Mouse (Mus musculus) left cerebral cortex, adult 8-10 months (tissue): Measurements from ENCODE around the gene Ldlr. TPM values are rescaled to one million over a fixed set of nuclear protein-coding genes. Genes with fewer than 3 reads are reported as not detected.
A peak's percentile ranks its signal among the peaks of the same experiment; 100 is the strongest.
"Not testable (repeated sequence)": the region's sequence is repeated elsewhere in the genome, so short reads cannot be mapped to it uniquely, and the experiment has no call there.

Experiments
- DNase-seq, 2 experiments: peaks; one replicate each; pipeline ENCODE4 v3.0.0; 2022; ENCODE audit warnings: low spot score in 2 of 2
- total RNA-seq, 4 experiments: library from RNA; stranded (reverse); gene quantifications; 2 replicates each; pipeline ENCODE4 v1.2.4; 2022

Ldlr gene
- total RNA-seq, 4 experiments from 2014 or later, result 23.7 to 32.4 (median 28.6) TPM

DNA sequence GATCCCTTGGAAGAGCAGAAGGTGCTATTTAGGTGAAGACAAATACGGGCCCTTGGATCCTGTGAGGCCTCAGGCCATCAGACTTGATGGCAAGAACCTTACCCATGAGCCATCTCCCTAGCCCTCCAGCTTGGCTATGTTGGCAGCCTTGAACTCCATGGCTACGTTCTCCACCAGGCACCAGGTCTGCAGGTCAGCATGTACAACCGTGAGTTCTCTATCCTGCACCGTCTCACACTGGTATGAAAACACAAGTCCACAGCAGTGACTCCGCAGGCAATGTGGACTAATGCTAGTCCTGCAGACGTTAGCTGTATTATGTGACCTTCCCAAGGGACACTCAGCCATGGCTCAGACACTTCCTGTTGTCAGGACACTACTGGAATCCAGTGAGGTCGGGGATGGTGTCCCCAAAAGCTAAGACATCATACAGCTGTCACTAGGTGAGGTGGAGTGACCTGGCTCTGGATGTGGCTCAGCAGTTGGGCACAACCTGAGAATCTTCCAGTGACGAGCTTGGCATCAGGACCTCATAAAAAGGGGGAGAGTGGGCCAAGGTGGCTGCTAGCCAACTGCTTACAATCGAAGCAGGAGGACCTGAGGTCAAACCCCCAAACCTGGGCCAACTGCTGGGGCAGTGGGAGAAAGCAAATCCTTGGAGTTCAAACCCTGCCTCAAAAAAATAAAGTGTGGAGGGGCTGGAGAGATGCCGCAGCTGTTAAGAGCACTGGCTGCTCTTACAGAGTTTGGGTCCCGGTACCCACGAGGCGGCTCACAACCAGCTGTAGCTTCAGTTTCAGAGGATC lies 31.4 kb downstream of the Ldlr start:
- DNase-seq, result no peak

DNA sequence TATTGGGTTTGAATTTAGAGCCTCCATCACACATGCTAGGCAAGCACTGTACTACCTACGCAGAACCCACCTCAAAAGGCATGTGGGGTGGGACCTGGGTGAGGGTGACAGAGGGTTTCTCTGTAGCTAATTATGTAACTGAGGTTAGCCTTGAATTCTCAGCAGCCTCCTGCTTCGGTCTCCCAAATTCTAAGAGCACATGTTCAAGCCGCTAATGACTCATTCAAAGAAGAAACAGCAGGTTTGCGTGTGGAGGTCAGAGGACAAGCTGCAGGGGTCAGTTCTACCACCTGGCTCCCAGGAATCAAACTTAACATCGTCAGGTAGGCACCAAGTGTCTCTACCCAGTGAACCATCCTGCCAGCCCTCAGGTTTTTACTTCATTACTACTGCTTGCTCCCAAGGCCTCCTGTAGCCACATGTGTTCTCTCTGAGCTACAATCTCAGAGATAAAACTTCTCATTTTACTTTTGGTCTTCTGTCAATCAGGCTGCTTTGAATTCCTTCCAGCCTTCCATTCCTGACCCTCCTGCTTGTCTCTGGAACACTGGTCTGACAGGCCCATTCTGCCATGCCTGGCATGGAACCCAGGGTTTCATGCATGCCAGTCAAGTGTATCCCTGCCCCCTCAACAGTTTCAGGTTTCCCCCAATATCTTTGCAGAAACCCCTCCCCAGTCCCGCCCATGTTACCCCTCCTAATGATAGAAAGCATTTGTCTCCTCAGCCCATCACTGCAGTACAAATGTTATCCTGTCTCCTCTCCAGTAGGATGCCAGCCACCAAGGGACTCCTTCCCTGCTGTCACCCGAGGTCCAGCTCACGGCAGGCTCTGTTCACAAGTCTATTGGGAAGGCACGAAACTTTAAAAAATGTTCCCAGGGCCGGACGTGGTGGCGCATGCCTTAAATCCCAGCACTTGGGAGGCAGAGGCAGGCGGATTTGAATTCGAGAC lies 35.6 kb downstream of the Ldlr start:
- DNase-seq, result no peak

DNA sequence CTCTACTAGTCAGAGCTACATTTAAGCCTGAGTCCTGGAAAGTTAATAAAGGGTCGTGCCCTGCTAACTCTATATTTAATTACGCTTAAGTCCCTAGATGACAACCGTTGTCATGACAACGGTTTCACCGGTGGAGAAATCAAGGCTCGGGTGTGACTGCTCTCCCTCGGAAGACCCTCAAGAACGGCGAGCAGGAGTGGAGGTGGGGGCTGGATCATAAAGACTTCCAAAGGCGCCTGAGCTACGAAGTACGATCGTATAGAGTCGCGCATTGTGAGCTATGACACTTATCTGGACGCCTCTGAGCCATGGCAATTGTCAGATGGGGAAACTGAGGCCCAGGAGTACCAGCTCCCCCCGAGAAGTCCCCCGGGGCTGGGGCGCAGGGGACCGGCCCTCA lies 36.4 kb downstream of the Ldlr start:
- peak in 1 of 2 experiments; percentile 30 for DNase-seq

DNA sequence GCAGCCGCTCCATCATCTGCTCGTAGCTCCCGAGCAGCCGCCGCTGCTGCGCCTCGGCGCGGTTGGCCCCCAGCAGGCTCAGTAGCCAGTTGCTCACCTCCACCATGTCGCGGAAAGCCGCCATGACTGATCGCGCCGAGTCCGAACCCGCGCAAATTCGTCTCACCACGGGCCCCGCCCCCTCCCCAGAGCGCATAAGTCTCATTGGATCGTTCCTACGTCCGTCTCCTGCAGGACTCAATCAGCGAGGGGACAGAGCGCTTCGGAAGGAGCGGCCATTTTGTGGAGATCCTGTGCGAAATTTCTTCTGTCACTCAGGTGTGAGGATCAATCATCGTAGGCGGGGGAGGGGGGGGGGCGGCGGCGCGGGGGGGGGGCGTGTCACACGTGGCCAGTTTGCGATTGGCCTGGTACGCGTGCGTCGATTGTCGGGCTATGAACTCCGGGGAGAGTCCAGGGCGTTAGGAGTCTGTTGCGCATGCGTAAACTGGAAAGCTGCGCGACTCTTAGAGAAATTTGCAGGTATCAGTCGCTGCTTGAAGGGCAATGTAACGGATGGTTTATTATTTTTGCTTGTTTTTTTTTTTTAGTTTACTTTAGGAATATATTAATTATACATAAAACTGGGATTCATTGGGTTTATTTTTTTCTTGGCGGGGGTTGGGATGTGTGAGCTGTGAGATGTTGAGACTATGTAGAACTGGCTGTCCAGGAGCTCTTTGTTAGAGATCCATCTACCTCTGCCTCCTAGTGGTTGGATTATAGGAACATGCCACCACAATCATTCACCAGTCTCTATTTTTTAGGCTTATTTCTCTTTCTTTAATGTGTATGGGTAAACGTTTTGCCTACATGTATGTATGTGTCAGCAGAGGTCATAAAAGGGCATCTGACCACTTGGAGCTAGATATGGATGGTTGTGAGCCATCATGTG lies 37.1 kb downstream of the Ldlr start, which contains the start of gene Spc24:
TSS of gene Spc24 (minus strand) at position 149 of the 934 bp plus-strand sequence.
- peak; percentile 92 for DNase-seq

DNA sequence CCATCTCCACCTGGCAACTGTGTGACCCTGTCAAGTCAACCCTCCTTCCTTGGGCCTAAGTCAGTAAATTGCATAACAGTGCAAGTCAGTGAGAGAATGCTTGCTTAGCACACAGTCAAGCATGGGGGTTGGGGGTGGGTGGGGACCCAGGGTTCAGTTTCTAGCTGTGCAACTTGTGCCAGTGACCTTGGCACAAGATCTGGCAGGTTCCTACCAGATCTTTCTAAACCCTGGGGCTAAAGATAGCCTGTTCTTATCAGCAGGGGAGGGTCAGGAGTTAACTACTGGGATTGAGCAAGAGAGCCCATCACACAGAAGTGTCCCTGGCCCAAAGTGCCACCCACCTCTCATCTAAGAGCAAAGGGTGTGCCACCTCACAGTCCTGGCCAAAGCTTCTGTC lies 38.9 kb downstream of the Ldlr start:
- no peak for DNase-seq

DNA sequence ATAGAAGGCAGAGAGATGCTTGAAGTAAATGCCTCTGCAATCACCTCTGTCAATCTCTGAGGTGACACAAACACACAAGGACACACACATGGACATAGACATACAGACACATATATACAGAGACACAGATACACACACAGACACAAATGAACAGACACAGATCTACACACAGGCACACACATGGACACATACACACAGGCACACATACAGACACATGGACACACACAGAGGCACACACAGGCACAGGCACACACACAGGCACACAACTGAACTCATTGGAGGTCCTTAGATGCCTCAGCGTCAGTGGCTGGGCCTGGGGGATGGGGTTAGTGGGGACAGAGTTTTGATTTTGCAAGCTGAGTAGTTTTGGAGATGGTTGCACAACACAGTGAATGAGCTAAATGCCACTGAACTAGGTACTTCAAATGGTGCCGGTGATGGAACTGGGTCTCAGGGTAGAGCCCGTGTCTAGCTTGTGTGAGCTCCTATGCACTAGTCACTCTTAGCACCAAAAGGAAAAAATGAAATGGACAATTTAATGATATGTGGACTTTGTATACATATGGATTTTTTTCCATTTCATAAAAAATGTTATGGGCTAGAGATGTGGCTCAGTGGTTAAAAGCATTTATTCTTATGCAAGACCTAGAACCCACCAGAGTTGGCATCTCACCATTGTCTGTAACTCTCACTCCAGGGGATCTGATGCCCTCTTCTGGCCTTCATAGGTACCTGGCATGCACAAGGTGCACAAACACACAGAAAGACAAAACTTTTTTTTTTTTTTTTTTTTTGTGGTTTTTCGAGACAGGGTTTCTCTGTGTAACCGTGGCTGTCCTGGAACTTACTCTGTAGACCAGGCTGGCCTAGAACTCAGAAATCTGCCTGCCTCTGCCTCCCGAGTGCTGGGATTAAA lies 41.1 kb downstream of the Ldlr start:
- DNase-seq, result no peak

DNA sequence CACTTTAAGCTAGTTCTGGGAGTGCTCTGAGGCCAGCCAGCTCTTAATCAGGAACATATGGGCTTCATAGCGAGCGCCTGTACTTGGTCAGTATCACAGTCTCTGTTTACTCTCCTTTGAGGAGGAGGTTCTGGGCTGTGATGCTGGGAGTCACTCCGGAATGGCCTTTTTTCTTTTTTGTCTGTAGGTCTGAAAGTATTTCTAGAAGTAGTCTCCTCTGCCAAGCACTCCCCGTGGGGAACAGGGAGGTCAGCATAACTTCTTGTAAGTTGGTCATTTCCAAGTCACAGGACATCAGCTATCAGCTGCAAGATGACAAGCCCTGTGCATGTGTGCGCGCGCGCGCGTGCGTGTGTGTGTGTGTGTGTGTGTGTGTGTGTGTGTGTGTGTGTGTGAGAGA lies 44.6 kb downstream of the Ldlr start:
- DNase-seq, result no peak

DNA sequence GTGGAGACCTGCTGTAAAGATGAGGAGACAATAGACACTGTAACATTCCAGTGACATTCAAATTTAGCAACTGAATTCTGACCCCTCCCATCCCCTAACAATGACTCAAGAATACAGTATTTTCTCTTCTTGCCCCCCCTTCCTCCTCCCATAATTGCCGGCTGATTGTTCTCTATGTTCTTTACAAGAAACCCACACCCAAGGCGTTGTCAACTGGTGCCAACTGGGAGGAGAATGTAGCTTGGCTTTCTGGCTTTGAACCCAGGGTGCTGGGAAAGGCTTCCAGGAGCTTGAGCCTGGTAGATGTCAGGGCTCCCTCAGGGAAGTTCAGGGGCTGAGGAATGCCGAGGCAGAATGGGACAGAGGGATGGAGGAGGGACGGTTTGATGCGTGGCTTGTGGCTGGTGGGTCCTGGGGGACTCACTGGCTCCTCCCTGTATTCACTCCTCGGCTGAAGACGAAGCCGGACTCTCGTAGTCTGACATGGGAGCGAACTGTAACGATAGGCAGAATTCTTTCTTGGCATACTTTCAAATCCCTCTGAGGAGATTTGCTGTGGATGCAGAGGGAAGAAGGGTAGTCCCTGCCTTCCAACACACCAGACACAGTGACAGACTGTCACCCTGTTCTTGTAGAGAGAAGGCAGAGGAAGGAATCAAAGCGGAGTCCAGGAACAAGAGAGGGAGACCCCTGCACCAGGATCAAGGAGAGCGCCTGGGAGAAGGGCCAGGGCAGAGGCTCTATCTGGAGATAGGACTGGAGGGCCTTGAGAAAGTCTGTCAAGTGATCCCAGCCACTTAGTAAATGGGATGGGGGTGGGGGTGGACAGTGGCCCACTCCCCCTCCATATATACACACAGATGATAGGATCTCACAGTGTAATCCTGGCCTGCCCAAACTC lies 45.5 kb downstream of the Ldlr start:
- DNase-seq, result no peak

DNA sequence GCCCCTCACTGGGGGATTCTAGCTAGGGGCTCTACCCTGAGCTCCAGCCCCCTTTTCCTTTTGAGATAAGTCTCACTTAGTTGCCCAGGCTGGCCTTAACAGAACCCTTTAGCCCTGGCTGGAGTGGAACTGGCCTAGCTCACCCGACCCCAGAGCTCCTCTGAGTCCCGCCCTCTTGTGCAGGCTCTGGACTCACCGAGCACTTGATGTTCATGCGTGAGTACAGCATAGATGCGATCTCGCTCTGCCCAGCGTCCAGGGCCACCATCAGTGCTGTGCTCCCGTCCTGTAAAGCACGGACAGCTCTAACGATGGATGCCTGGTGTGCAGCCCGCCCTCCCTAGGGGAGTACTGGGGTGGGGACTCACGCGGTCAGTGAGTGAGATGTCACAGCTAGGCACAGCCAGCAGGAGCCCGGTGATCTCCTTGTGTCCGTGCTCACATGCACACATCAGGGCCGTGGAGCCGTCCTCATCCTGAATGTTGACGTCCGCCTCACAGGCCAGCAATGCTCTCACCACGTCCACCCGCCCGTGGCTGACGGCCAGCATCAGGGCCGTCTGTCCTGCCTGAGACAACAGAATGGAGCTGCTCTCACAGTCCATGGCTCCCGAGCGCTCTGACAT lies 46.4 kb downstream of the Ldlr start:
- no peak for DNase-seq

DNA sequence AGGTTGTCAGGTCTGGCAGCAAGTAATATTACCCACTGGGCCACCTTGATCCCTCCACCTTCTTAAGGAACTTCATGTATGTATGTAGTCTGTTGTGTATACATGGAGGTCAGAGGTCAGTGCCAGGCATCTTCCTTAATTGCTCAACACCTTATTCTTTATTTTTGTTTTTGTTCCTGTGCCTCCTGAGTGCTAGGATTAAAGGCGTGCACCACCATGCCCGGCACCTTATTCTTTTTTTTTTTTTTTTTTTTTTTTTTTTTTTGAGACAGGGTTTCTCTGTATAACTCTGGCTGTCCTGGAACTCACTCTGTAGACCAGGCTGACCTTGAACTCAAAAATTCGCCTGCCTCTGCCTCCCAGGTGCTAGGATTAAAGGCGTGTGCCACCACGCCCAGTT lies 50.1 kb downstream of the Ldlr start:
- not testable (repeated sequence) for DNase-seq

DNA sequence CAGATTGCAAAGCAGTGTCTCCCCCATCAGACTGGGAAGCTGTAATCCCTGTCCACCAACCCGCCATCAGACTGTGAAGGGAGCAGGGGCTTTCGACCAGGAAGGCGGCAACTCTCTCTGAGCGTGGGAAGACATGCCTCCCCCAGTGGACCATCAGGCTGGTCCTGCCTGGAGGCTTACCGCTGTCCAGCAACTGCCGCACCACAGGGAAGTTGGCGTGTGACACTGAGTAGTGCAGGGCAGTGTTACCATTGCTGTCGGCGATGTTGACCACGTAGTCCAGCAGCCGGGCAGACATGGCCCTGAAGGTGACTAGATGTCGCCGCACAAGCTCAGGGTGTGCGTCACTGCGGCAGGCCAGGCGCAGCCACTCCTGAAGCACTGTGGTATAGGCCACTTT lies 51.1 kb downstream of the Ldlr start:
- DNase-seq, result no peak

DNA sequence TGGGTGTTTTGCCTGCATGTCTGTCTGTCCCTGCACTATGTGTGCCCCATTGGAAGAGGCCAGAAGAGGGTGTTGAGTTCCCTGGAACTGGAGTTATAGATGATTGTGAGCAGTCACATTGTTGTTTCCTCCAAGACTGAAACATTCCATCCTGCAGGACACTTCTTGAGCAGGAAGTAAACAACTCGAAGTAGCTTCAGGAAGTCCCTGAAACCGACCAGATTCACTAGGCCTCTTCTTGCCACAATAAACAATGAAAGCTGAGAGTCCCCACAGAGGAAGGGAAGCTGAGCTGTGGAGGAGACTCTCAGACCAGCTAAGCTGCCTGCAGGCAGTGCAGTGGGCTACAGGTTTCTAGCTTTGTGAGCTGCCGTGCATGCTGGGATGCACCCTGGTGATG lies 54.4 kb downstream of the Ldlr start:
- DNase-seq, result no peak

DNA sequence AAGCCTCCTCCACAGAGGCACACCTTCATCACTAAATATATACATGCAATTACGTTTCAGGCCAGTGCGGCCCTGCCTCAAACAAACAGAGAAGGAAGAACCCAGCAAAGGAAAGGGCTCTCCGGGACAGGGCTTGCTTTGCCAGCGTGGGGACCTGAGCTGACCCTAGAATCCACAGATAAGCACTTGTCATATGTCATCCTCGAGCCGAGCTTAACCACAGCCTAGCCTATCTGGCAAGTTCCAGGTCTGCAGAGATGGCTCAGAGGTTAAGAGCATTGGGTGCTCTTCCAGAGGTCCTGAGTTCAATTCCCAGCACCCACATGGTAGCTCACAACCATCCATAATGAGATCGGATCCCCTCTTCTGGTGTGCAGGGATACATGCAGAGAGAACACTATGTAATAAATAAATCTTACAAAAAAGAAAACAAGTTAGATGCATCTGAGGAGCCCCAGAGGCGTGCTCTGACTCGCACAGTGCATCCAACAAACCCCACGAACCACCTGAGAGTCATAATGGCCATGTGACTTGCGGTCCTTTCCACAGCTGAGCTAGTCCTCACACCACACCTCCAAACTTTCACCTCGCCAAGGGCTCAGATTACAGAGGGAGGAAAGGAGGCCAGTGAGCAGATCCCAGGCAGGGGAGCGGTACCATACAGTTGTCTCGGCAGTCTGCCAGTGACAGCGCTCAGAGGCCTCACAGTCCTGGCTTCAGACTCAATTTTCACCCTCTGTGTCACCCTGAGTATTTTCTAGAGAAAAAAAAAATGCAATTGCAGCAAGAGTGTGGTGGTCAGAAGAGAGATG lies 58.6 kb downstream of the Ldlr start:
- no peak for DNase-seq

DNA sequence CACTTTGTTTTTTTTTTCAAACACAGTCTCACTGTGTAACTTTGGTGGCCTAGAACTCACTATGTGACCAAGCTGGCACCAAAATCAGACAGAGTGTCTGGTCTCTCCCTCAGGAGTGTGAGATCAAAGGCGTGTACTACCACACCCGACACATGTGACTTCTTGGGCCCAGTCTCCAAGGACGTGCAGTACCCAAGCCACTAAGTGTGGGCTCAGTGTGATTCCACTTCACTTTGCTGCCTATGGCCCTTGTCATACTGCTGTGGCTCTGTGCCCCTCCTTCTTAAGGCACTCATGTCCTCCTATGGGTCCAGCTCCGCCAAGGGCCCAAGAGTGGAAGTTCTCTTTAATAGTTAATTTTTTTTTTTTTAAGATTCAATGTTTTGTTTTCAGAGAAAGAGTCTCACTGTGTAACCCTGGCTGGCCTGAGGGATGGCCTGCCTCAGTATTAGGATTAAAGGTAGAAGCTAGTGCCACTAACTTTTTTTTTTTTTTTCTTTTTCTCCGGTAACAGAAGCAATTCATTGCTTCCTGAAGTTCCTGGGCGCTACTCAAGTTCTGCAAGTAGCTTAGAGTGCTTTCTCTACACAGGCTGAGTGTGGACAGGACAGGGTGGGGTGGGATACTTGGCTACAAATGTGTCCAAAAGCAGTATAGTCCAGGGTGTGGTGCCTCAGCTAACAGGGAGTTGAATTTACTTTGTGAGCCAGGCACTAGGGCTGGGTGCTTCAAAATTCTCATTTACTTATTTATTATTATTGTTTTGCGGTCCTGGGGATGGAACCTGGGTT lies 61.4 kb downstream of the Ldlr start:
- no peak for DNase-seq

DNA sequence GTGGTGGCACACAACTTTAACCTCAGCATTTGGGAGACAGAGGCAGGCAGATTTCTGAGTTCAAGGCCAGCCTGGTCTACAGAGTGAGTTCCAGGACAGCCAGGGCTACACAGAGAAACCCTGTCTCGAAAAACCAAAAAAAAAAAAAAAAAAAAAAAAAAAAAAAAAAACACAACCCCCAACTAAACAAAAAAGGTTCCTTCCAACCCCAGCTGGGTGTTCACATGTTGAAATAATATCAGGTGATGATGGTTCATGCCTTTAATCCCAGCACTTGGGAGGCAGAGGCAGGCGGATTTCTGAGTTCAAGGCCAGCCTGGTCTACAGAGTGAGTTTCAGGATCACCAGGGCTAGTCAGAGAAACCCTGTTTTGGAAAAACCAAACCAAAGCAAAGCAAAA lies 63.0 kb downstream of the Ldlr start:
- DNase-seq, result not testable (repeated sequence)

DNA sequence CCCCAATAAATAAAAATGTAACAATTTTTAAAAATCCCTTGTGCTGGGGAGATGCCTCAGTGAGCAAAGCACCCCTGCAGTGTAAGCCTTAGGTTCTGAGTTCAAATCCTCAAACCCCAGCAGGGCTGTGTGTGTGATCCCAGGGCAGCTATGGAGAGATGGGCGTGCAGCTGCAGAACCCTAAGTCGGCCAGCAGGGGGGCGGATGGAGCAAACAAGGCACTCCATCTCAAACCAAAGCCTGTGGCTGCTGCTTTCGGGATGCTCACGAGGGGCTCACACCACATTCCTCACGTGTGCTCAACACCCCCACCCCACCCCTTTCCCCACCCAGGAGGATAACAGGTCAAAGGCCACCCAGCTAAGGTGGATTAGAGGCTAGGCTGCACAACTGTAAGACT lies 63.6 kb downstream of the Ldlr start:
- no peak for DNase-seq

DNA sequence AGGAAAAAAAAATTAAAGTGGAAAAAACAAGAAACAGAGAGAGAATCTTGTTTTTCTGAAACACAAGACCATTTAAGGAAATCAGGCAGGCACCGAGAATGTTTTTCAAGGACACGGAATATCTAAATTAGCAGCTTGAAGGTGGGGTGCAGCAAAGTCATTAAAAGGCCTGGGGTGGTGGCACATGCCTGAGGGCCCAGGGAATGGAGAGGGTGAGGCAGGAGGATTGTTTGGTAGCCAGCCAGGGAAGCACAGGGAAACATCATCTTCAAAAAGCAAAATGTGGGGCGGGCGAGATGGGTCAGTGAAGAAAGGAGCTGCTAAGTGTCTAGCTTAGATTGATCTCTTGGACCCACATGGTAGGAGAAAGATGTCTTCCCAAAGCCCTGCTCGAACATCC lies 64.4 kb downstream of the Ldlr start:
- DNase-seq, result no peak
